Mouse (Mus musculus) myocyte (in vitro differentiated cells): ENCODE results near the gene Edem3. TPM values are rescaled to one million over a fixed set of nuclear protein-coding genes. Genes with fewer than 3 reads are reported as not detected.
A peak's percentile ranks its signal among the peaks of the same experiment; 100 is the strongest.

Experiments
- H3K27me3 ChIP-seq: one replicate; pipeline ENCODE4 v1.6.1; 2011; ENCODE audit not compliant: control insufficient read depth, insufficient read depth, insufficient read length
- H3K36me3 ChIP-seq: one replicate; pipeline ENCODE4 v1.6.1; 2011; ENCODE audit not compliant: control insufficient read depth, insufficient read depth
- H3K4me2 ChIP-seq: one replicate; pipeline ENCODE4 v1.6.1; 2011; ENCODE audit warnings: low read depth, control low read depth
- H3K4me3 ChIP-seq: one replicate; pipeline ENCODE4 v1.5.1; 2011; ENCODE audit warnings: mild to moderate bottlenecking, control low read depth, moderate library complexity
- H3K79me2 ChIP-seq: one replicate; pipeline ENCODE4 v1.6.1; 2011; ENCODE audit not compliant: control insufficient read depth, insufficient read depth
- H3ac ChIP-seq: one replicate; pipeline ENCODE4 v1.6.1; 2011; ENCODE audit not compliant: control insufficient read depth, insufficient read length
- CEBPB ChIP-seq: IDR thresholded peaks from 2 replicates; pipeline ENCODE4 v1.6.1; 2011; ENCODE audit warnings: mild to moderate bottlenecking, moderate library complexity; ENCODE audit not compliant: poor library complexity, insufficient read depth, severe bottlenecking
- E2F4 ChIP-seq: IDR thresholded peaks from one replicate; pipeline ENCODE4 v1.6.1; 2011; ENCODE audit warnings: mild to moderate bottlenecking, control low read depth, moderate library complexity; ENCODE audit not compliant: insufficient read depth
- MAX ChIP-seq: IDR thresholded peaks from one replicate; pipeline ENCODE4 v1.6.1; 2011; ENCODE audit warnings: low read depth, mild to moderate bottlenecking, control low read depth
- MYOD1 ChIP-seq, 3 experiments: IDR thresholded peaks; one replicate each; pipeline ENCODE4 v1.6.1; 2011; ENCODE audit warnings: control low read depth in 2 of 3, low read depth in 2 of 3, mild to moderate bottlenecking in 2 of 3, moderate library complexity in 1 of 3; ENCODE audit not compliant: insufficient read length in 2 of 3, control insufficient read depth in 1 of 3
- MYOG ChIP-seq, 3 experiments: IDR thresholded peaks; one replicate each; pipeline ENCODE4 v1.6.1; 2011; ENCODE audit warnings: control low read depth in 2 of 3, low read depth in 2 of 3, mild to moderate bottlenecking in 2 of 3; ENCODE audit not compliant: insufficient read length in 2 of 3, control insufficient read depth in 1 of 3, insufficient read depth in 1 of 3
- POLR2A ChIP-seq: IDR thresholded peaks from one replicate; pipeline ENCODE4 v1.6.1; 2011; ENCODE audit warnings: low read depth, mild to moderate bottlenecking, control low read depth, moderate library complexity; ENCODE audit not compliant: insufficient read length
- POLR2AphosphoS2 ChIP-seq: IDR thresholded peaks from one replicate; pipeline ENCODE4 v1.6.1; 2011; ENCODE audit warnings: low read depth, control low read depth; ENCODE audit not compliant: insufficient read length
- REST ChIP-seq: IDR thresholded peaks from one replicate; pipeline ENCODE4 v1.6.1; 2011; ENCODE audit warnings: mild to moderate bottlenecking, control low read depth, moderate library complexity; ENCODE audit not compliant: insufficient read depth, insufficient read length
- SRF ChIP-seq: IDR thresholded peaks from one replicate; pipeline ENCODE4 v1.6.1; 2011; ENCODE audit warnings: low read depth; ENCODE audit not compliant: control insufficient read depth, insufficient read length
- TCF12 ChIP-seq: IDR thresholded peaks from one replicate; pipeline ENCODE4 v1.6.1; 2011; ENCODE audit warnings: mild to moderate bottlenecking, control low read depth; ENCODE audit not compliant: poor library complexity, insufficient read depth, severe bottlenecking
- TCF3 ChIP-seq: IDR thresholded peaks from one replicate; pipeline ENCODE4 v1.6.1; 2011; ENCODE audit warnings: low read depth, control low read depth; ENCODE audit not compliant: insufficient read length
- USF1 ChIP-seq: IDR thresholded peaks from one replicate; pipeline ENCODE4 v1.6.1; 2011; ENCODE audit warnings: low read depth, mild to moderate bottlenecking, control low read depth, moderate library complexity
- polyA plus RNA-seq: library from polyadenylated mRNA; unstranded; fragments of >200 nt; fragmentation: generic; extraction: Trizol; gene quantifications from one replicate; pipeline ENCODE4 v1.2.1, GENCODE M21; 2012; ENCODE audit warnings: missing spikeins

The Edem3 gene
- polyA plus RNA-seq, 1 experiment, result 10.0 TPM

- Histone ChIP-seq H3K4me3 (no peak overlapping the region), H3K4me2 (no peak overlapping the region), H3K79me2 (no peaks in the 10 kb centered on the region), H3K27me3 (no peaks in the 10 kb centered on the region), H3K36me3 (no peaks in the 10 kb centered on the region), H3ac (no peak overlapping the region)
- TF ChIP-seq USF1 (no peak), MYOG (IDR thresholded peaks at IDR 0.05; ENCODE audit: control insufficient read depth in 1 of 3, insufficient read depth in 1 of 3, insufficient read length in 2 of 3, low read depth in 2 of 3) (no peak), MYOD1 (IDR thresholded peaks at IDR 0.05; ENCODE audit: control insufficient read depth in 1 of 3, insufficient read length in 2 of 3, low read depth in 2 of 3) (no peak), REST (no peak)
Observed at GRCm38 (mm10) chr1:151716024-151716710, 39.0 kb upstream of the Edem3 start.

- no peaks in the 10 kb centered on the region for H3K36me3 ChIP-seq
- TF ChIP-seq CEBPB, result no peak
- TF ChIP-seq MYOD1 (IDR thresholded peaks at IDR 0.05; ENCODE audit: control insufficient read depth in 1 of 3, insufficient read length in 2 of 3, low read depth in 2 of 3), result peak in 2 of 3 experiments; percentile 44 to 57
- TF ChIP-seq POLR2AphosphoS2, result no peak
- TF ChIP-seq TCF12, result no peak
- no peak for TF ChIP-seq TCF3
- TF ChIP-seq E2F4, result no peak
- TF ChIP-seq REST, result no peak
- no peak for TF ChIP-seq SRF
- no peak for TF ChIP-seq POLR2A
- peak in 2 of 3 experiments; percentile 61 to 75 for TF ChIP-seq MYOG (IDR thresholded peaks at IDR 0.05; ENCODE audit: control insufficient read depth in 1 of 3, insufficient read depth in 1 of 3, insufficient read length in 2 of 3, low read depth in 2 of 3)
- no peak for TF ChIP-seq MAX
- no peak for TF ChIP-seq USF1
- H3K4me2 ChIP-seq, result no peak overlapping the region
- no peak overlapping the region for H3K4me3 ChIP-seq
- H3K27me3 ChIP-seq, result no peaks in the 10 kb centered on the region
- no peaks in the 10 kb centered on the region for H3K79me2 ChIP-seq
- H3ac ChIP-seq, result no peak overlapping the region
Observed at GRCm38 (mm10) chr1:151717624-151718023, 37.5 kb upstream of the Edem3 start.

- Histone ChIP-seq H3K4me3 (no peak overlapping the region), H3K36me3 (no peaks in the 10 kb centered on the region), H3ac (no peak overlapping the region), H3K79me2 (no peaks in the 10 kb centered on the region), H3K27me3 (no peaks in the 10 kb centered on the region), H3K4me2 (no peak overlapping the region)
- TF ChIP-seq TCF12 (no peak), REST (no peak), MYOG (IDR thresholded peaks at IDR 0.05; ENCODE audit: control insufficient read depth in 1 of 3, insufficient read depth in 1 of 3, insufficient read length in 2 of 3, low read depth in 2 of 3) (no peak), MYOD1 (IDR thresholded peaks at IDR 0.05; ENCODE audit: control insufficient read depth in 1 of 3, insufficient read length in 2 of 3, low read depth in 2 of 3) (no peak), TCF3 (no peak), CEBPB (no peak), POLR2A (no peak), USF1 (no peak), POLR2AphosphoS2 (no peak), E2F4 (no peak), MAX (no peak), SRF (no peak)
Observed at GRCm38 (mm10) chr1:151718575-151718974, 36.6 kb upstream of the Edem3 start.

GRCm38 (mm10) chr1:151719911-151720310 is 35.3 kb upstream of the Edem3 start:
- no peak overlapping the region for H3K4me3 ChIP-seq

More at GRCm38 (mm10) chr1:151719911-151720310, 35.3 kb upstream of the Edem3 start:
- TF ChIP-seq USF1 (no peak), REST (no peak), MAX (no peak), MYOD1 (IDR thresholded peaks at IDR 0.05; ENCODE audit: control insufficient read depth in 1 of 3, insufficient read length in 2 of 3, low read depth in 2 of 3) (no peak), SRF (no peak), E2F4 (no peak), TCF12 (no peak), TCF3 (no peak), POLR2A (no peak), POLR2AphosphoS2 (no peak), MYOG (IDR thresholded peaks at IDR 0.05; ENCODE audit: control insufficient read depth in 1 of 3, insufficient read depth in 1 of 3, insufficient read length in 2 of 3, low read depth in 2 of 3) (no peak), CEBPB (no peak)
- no peaks in the 10 kb centered on the region for H3K79me2 ChIP-seq
- no peaks in the 10 kb centered on the region for H3K27me3 ChIP-seq
- H3K36me3 ChIP-seq, result no peaks in the 10 kb centered on the region
- H3K4me2 ChIP-seq, result no peak overlapping the region
- no peak overlapping the region for H3ac ChIP-seq
